Mouse (Mus musculus) liver, adult 2 months (tissue): ENCODE data around the gene Sars2.

Experiments used
- CTCF ChIP-seq: fragments of 200-500 bp; IDR thresholded peaks from 2 replicates; pipeline ENCODE4 v1.5.1; 2011; ENCODE audit warnings: low read depth, low read length, control low read depth
- POLR2A ChIP-seq: fragments of 200-500 bp; IDR thresholded peaks from 2 replicates; pipeline ENCODE4 v1.6.1; 2011; ENCODE audit warnings: low read length, control low read depth; ENCODE audit not compliant: insufficient read depth; ENCODE audit errors: extremely low read depth

GRCm38 (mm10) chr7:28700269-28700668, 41.5 kb upstream of the Sars2 start:
- no peak for TF ChIP-seq POLR2A
- no peak for TF ChIP-seq CTCF
